Mouse (Mus musculus) testis, postnatal 10 days (tissue): Measurements from ENCODE around the gene Tgfb1.
A peak's percentile ranks its signal among the peaks of the same experiment; 100 is the strongest.

Experiments used
- DNase-seq: peaks from one replicate; pipeline ENCODE4 v3.0.0; 2021; ENCODE audit warnings: low spot score

The Tgfb1 gene

GRCm38 (mm10) chr7:25736920-25737319 lies 50.1 kb downstream of the Tgfb1 start:
- DNase-seq = no peak

- no peak for DNase-seq
These were observed 51.5 kb downstream of the Tgfb1 start for GRCm38 (mm10) chr7:25738277-25738676.

GRCm38 (mm10) chr7:25746844-25747243 lies 60.0 kb downstream of the Tgfb1 start:
- no peak for DNase-seq

- no peak for DNase-seq
These were observed 66.3 kb downstream of the Tgfb1 start for GRCm38 (mm10) chr7:25753076-25753475.

GRCm38 (mm10) chr7:25753643-25754438 lies 67.0 kb downstream of the Tgfb1 start:
- peak; percentile 80 for DNase-seq

GRCm38 (mm10) chr7:25754439-25754737 lies 67.6 kb downstream of the Tgfb1 start:
- DNase-seq = no peak
